Mouse (Mus musculus) inflammation-experienced regulatory T-cells, adult 6 months (primary cell): ENCODE results near the gene Calcb. TPM values are rescaled to one million over a fixed set of nuclear protein-coding genes. Genes with fewer than 3 reads are reported as not detected.
"Not testable (repeated sequence)": the region's sequence is repeated elsewhere in the genome, so short reads cannot be mapped to it uniquely, and the experiment has no call there.

Source experiments
- ATAC-seq: one replicate; pipeline ENCODE4 v1.8.0; 2017
- polyA plus RNA-seq, 3 experiments: library from polyadenylated mRNA; unstranded; fragments of 100-300 nt; shearing (Covaris generic); gene quantifications; one replicate each; pipeline ENCODE4 v1.2.1; 2017

Calcb gene
- not detected for polyA plus RNA-seq

DNA sequence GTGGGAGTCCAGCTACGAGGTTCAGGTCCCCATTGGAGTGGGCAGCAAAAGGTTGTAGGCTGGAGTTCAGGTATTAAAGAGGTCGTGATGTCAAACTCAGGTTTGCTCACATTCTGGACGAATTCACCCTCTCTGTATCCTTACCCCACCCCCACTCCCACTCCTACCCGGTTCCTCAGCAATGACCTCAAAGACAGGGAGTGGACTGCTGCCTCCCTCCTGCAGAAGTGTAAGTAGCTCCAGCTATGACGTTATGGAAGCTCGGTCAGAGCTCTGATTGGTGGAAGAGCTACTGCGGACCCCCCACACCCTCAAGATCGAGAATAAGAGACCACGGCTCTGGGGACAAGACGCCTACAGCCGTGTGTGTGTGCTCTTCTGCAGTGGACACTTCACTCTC, at the start of gene Calcb:
Gene Calcb, plus strand, starts transcription at position 344 of the 400 bp plus-strand sequence.
- ATAC-seq, result no peak

GRCm38 (mm10) chr7:114671405-114671804, 47.0 kb upstream of the Calcb start:
- ATAC-seq, result peak; percentile 35

DNA sequence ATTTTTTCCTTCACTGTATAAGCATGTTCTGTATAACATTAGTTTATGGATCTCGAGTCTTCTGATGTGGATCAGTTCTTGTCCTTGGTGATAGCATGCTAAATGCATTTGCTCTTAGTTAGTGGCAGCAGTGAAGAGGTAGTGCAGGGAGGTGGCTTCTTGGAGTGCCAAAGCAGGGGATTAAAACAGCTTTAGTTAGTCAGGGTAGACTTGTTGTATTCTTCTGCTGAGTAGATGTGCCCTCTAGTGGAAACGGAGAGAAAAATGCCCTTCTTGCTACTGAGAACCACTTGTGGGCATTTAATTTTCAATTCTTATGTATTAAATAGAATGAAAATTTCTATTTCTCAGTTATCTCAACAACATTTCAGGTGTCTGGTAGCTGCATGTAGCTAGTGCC, 45.7 kb upstream of the Calcb start:
- peak; percentile 35 for ATAC-seq

GRCm38 (mm10) chr7:114692339-114692738, 26.1 kb upstream of the Calcb start:
- ATAC-seq, result no peak

DNA sequence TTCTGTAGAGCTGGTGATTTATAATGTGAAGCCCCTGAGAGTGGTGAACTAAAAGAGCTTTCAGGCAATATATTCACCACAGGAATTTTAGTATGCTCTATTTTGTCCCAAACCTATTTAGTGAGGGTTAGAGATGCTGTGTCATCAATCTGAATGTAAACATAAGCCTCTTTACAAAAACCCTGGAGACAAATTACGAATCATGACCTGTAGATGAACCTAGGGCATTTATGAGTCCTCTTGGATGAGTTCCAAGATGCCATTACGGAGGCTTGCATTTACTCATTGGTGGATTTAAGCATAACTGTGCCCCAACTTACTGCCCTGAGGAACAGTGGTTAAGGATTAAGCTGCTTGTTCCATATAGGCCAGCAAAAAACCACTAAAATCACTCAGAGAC, 17.6 kb upstream of the Calcb start:
- ATAC-seq, result no peak

- no peak for ATAC-seq
These were observed 11.7 kb upstream of the Calcb start for GRCm38 (mm10) chr7:114706716-114707115.

GRCm38 (mm10) chr7:114707398-114707797, 11.0 kb upstream of the Calcb start:
- ATAC-seq, result no peak

GRCm38 (mm10) chr7:114710419-114710818, 8.0 kb upstream of the Calcb start:
- no peak for ATAC-seq

GRCm38 (mm10) chr7:114712523-114712922, 5.9 kb upstream of the Calcb start:
- no peak for ATAC-seq

DNA sequence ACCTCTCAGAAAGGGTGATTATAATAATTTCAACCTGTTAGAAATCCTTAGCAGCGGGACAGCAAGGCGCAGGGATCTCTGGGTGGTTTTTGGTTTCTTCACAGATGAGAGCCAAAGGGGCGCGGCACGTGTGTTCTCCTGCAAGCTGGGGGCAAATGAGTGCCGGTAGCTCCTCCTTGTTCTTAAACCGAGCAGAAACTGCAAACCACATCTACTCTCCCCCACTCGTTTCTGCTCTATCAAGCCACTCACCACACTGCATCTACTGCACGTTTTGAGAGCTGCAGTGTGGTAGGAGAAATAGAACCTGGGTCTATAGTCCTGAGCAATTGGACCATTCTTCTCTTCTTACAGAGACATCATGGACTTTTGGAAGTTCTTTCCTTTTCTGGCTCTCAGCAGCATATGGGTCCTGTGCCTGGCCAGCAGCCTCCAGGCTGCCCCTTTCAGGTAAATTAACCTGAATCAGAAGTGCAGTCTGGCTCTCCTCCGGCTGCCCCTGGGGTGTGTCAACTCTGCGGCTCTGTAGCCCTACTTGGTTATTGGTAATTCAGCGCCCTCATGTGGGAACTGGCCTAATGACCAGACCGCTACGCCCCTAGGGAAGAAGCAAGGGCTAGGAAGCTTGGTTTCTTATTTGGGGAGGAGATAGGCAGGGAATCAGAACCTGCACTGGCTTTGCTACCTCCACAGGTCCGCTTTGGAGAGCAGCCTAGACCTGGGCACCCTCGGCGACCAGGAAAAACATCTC, 1.1 kb downstream of the Calcb start:
- ATAC-seq, result no peak

DNA sequence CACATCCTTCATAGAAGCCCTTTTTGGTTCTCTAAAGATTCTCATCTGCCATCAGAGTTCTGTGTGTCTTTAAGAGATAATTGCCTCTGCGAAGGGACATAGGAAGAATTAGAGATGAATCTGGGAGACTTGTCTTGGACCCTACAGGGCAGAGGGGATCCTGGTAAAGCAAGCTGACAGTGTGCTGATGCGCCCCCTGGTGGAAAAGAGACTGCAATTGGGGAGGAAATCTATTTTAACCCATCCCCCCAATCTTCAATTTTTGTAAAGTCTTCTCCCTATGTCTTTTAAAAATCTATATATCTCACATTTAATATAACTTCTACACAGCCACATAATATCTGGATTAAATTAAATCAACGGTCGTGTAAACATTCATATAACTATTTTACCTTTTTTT, 11.3 kb downstream of the Calcb start:
- not testable (repeated sequence) for ATAC-seq

DNA sequence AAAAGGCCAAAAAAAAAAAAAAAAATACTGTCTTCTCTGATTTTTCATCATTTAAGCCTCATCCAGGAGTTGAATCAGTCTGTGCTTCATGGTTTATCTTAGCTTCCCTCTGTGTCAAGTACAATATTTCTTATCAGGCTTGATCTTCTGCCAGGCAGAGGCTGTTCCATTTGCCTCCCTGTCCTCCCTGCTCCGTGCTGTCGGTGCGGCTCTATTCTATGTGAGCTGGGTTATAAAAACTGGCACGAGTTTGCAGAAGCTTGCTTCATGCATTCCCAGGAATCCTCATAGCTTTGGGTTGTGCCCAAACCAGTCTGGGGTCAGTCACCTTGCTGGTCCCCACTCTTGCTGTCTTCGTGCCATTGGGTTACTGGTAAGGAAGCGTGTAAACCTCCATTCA, 12.7 kb downstream of the Calcb start:
- ATAC-seq, result no peak

DNA sequence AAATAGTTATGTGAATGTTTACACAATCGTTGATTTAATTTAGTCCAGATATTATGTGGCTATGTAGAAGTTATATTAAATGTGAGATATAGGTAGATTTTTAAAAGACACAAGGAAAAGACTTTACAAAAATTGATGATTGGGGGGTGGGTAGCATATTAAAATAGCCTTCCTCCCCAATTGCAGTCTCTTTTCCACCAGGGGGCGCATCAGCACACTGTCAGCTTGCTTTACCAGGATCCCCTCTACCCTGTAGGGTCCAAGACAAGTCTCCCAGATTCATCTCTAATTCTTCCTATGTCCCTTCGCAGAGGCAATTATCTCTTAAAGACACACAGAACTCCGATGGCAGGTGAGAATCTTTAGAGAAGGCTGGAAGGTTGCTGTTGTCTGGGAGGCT, 13.3 kb downstream of the Calcb start:
- not testable (repeated sequence) for ATAC-seq

DNA sequence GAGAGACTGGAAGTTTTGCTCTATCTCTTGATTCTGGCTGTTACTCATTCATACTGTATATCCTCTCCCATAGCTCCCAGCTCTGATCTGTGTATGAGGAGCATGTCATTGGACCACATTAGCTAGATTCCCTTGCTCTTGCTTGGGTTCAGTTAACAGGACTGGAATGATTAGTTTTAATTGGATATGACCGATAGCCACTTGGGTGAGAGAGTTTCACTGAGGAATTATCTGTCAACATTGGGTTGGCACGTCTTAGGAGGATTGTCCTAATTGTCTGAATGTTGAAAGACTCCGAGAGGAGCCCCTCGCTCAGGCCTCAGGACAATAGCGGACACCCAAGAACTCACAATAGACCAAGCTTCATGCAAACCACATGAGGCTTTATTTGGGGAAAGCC, 17.8 kb downstream of the Calcb start:
- no peak for ATAC-seq

DNA sequence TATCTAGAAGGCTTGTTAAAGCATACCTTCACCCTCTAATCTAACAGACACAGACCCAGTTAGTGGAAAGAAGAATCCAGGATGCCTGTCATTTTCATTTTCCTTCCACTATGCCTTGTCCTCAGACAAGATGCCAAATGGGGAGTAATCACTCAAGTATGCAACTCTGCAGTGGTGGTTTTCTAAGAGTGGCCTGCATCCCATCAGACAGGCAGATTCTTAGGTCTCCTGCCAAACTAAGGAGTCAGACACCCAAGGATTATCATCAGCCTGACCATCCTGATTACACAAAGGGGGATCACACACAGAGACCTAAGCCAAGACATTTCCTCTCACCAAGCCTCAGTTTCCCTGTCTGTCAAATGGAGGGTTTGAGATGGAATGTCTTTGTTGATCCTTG, 19.7 kb downstream of the Calcb start:
- no peak for ATAC-seq

DNA sequence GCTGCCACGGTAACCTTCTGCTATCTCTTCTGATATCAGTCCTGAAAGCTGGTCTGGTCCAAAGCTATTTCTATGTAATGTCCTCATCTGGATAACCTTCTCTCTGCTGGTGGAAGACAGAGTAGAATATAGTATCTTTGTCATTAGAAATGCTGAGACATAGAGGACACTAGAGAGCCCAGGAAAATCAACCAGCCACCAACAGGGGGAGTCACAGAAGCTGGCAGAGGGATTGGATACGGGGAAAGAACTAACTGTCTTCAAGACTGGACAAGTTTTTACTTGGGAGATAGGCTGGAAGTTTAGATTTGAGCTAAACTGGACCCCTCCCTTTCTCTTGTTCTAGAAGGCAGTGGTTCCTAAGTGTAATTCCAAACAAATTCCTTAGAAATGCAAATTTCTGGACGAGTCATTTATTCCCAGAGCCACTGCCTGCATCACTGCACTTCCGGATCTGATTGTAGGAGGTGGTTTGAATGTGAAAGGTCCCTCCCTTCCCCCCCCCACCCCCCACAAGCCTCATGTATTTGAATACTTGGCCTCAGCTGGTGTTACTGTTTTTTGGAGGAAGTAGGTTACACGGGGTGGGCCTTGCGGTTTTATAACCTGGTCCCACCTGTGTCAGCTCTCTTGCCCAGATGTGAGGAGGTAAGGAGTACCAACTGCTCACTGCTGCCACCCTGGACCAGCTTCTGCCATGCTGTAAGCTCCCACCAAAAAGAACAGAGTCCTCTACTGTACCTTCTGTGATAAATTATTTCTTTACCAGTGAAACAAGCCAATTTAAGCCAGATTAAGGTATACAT, 22.1 kb downstream of the Calcb start:
- no peak for ATAC-seq

GRCm38 (mm10) chr7:114743022-114743780, 24.8 kb downstream of the Calcb start, which contains the start of gene Insc:
TSS of gene Insc (plus strand) at chr7:114743694.
- no peak for ATAC-seq

- ATAC-seq, result no peak
These were observed 26.3 kb downstream of the Calcb start for GRCm38 (mm10) chr7:114744639-114745245.

GRCm38 (mm10) chr7:114745481-114746271, 27.2 kb downstream of the Calcb start:
- no peak for ATAC-seq

GRCm38 (mm10) chr7:114747596-114747995, 29.2 kb downstream of the Calcb start:
- no peak for ATAC-seq

GRCm38 (mm10) chr7:114748239-114748638, 29.8 kb downstream of the Calcb start:
- no peak for ATAC-seq

- no peak for ATAC-seq
These were observed 35.0 kb downstream of the Calcb start for GRCm38 (mm10) chr7:114753471-114753870.
